Mouse (Mus musculus) layer of hippocampus, adult 9-10 months (tissue): ENCODE measurements at regions not wholly inside any gene's neighbourhood (a gene's known extent, or its start where the extent isn't known, plus 50 kb on each side); places are given as distances from the start of the nearest gene placed in this dataset.

Experiments
- DNase-seq: peaks from one replicate; pipeline ENCODE4 v3.0.0; 2022; ENCODE audit warnings: low spot score

DNA sequence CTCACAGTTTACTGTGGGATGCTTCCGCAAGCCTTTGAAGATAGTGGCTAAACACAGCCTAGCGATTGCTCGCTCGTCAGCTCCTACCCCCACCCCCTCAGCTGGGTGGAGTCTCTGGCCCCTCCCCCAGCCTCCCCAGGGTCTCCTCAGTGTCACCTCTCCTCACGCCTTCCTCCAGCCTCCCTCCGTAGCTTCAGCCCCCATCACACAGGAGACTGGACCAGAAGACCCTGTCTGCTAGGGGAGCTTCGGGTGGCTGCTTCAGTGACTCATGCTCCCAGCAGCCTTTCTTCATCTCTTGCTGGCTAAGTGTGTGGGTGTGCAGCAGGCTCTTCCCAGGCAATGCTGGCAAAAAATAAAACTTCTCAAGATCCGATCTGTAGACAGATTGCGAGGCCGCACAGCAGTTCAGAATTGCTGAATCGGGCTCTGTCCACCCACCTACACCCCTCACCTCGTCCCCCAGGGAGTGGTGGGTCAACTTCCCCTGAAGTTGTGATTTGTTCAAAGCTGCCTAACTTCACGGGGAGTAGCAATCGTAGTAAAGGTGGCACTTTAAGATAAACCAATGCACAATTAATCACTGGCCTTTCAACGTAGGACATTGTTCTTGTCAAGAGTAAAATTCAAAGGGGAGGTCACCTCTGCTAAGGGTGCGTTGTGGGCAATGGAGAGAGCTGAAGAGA, 61.2 kb upstream of the Ankrd28 start:
- DNase-seq, result peak; percentile 18

DNA sequence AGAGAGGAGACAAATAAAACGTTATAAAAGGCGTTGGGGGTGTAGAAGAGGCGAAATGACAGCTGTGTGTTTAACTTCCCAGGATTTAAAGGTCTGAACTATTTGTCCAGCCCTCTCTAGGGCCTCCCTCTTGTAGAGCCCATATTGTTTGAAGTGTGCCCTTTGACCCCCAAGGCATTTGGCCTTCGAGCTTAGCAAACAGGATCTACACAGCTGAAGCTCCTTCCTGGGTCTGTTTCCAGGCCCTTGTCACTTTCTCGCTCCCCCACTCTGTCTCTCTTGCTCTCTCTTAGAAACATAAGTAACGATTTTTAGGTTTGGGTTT, 61.7 kb upstream of the Ankrd28 start:
- DNase-seq, result no peak

DNA sequence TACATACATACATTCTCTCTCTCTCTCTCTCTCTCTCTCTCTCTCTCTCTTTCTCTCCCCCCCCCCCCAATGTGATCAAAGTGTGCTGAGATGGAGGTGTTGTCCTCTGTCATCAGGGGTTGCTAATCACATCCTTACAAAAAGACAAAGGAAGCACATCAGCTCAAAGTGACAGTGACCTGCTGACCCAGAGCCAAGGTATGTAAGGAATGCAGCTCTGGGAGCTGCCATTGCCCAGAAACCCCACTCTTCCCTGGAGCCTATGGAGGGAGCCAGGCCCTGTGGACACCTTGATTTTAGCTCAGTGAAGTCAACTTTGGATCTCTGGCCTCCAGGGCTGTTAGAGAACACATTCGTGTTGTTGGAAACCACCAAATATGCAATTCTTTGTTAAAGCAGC, 66.0 kb upstream of the Ankrd28 start:
- no peak for DNase-seq

DNA sequence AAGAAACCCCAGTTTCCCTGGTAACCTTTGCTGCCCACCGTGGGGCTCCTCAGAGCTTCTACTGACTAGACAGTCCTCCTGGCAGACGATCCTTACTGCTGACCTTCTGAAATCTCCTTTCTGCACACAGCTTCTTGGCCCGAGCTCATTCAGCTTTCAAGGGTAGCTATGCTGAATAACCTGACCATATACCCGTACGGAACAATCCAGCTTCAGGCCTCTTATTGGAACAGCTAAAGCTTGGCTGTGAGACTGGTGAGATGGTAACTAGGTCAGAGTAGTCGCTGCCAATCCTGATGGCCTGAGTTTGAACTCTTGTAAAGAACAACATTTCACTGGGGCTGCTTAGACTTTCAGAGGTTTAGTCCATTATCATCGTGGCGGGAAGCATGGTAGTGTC, 69.1 kb upstream of the Ankrd28 start:
- DNase-seq, result no peak

DNA sequence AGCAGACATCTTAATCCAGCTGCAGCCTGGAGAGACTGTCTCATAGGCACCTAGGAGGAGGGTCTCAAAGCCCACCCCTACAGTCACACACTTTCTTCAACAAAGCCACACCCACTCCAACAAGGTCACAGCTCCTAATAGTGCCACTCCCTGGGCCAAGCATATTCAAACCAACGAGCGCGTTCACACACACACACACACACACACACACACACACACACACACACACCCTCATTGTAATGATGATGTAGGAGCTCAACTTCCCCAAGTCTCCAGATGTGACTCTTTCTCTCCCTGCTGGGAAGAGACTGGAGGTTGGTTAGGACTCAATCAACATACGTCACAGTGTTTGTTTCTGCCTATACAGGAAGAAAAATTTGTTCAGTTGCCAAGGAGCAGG, 69.5 kb upstream of the Ankrd28 start:
- DNase-seq, result no peak

DNA sequence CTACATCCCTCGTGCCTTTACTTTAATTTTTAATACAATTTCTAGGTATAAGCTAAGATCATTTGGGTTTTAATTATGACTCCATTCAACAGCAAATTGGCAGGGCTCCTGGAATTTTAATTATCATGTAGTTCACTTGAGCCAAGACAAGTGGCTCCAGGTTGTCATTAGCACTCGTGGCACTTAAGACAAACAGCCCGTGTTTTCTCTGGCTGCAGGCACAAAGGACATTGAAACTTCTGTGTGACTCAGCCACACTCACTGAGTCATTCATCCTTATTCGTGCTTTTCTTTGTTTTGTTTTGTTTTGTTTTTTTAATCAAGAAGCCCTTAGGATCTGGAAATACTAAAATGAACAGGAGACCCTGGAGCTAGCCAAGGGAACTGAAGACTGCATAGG, 71.5 kb upstream of the Ankrd28 start:
- DNase-seq, result no peak

DNA sequence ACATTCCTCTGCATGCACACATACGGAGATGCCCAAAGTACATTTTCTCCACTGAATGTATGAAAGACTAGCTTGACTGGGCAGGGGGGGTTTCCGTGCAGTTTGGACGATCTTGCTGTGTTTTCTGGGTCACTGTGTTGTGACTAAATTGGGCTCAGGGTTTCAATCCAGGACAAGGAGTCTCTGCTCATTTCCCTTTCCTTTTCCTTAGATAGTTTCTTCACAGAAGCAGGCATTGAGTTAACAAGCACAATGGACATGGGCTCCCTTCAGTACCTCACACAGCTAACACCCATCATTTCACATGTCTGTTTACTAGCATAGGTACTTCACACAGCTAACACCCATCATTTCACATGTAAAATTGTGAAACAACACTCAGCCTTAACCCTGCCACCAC, 73.2 kb upstream of the Ankrd28 start:
- DNase-seq, result no peak

DNA sequence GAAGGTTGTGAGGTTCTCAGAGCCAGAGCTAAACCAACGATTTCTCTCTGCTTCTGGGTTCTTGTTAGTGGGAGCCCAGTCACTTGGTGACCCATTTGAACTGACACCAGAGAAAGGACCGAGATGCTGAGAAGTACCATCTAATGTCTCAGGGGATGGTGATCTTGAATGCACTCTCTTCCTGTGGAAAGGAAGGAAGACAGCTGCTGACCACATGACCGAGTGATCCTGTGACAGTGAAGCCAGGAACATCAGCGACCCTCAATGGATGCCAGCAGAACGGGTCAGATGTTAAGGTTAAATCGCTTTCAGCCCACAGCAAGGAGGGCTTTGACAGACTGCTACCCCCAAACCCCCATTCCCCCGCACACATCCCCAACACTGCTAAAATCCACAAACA, 78.1 kb upstream of the Ankrd28 start:
- no peak for DNase-seq

DNA sequence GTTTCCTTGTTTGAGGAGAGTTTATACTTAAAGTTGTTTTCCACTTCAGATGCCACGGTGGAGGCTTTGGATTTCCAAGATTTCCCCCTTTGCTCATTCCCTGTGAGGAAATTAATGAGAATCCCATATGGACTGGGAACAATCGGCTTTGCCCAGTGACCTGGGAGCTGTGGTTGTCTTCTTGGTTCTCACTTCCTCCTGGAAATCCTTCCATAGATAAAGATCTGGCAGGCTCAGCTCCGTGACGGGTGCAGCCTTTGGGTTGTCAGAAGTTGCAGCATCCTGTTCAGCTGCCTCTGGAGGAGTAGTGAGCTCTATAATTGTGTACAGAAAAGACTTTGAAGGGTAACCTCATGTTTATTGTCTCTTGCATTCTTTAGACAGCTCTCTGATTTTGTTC, 78.8 kb upstream of the Ankrd28 start:
- DNase-seq, result no peak

DNA sequence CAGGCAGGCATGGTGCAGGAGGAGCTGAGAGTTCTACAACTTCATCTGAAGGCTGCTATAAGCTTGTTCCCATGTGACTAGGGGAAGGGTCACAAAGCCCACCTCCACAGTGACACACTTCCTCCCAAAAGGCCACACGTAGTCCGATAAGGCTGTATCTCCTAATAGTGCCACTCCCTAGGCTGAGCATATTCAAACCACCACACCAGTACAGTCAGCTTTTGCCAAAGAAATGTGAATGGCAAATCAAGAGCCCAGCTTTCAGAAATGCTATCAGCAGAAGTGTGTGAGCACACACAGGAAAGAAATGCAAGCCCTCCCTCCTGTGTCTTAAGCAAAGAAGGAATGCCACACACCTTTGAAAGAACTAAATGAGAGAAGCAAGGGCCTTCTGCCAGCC, 80.4 kb upstream of the Ankrd28 start:
- no peak for DNase-seq

DNA sequence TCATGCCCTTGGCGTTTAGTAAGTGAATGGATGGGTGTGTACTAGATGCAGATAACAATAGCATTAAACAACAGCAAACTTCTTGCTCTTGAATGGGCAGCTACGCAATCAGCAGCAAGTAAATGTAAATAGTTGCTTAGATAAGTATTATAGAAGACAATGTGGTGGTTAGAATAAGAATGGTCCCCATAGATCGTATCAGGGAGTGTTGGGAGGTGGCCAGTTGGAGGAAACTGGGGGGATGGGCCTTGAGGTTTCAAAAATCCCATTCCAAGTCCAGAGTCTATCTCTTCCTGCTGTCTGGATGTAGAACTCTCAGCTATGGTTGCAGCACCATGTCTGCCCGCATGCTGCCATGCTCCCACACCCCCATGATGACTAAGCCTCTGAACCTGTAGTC, 88.0 kb upstream of the Ankrd28 start:
- DNase-seq, result no peak

DNA sequence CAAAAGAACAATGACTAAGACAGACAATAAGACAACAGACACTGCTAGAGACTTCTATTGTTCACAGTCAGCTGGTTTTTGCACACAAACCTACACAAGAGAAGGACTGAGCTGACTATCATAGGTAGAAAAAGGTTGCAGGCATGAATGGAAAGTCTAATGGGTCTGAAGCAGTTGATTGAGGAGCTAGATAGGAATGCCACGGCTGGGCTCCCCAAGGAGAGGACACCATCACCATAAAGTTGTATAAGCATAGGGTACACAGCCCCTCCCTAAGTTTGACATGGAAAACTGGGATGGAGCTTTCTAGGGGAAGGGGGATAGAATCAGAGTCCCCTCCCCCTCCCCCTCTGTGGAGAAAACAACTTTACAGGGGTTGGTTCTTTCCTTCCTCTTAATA, 88.5 kb upstream of the Ankrd28 start:
- no peak for DNase-seq

DNA sequence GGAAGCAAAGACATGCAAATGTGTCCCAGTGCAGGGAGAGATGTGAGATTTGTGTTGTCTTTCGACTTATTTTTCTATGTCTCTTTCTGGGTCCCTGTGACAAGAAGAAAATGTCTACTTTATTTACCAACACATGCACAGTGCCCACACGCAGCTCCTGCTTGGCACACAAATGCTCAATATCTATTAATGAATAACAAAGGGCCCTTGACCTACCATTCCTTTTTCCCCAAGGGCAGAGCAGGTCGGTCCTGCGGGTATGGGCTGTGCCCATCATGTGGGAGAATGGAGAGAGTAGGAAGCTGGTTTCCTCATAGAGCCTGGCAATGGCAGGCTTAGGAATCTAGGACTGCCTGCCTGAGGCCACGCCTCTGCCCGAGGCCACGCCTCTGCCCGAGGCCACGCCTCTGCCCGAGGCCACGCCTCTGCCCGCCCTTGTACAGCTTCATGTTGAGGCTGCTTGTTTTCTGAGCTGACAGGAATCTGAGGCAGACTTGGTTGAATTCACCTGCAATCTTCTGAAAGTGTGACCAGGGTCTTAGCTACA, 98.8 kb upstream of the Ankrd28 start:
- DNase-seq, result no peak

DNA sequence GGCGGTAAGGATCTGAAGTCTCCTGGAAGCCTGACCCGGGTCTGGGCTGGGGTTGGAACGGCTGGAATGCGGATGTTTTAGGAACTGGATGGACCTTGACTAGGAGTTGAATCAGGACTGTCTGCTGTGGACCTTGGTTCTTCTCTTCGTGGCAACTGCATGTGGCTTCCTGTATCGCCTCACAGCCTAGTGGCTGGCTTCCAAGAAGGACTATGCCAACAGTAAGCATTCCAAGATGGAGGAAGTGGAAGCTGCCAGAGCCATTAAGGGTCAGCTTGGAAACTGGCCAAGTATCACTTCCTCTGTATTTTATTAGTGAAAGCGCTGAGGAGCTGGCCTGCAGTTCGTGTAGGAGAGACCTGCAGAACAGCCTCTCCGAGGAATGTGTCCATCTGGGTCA, 98.4 kb upstream of the Galnt15 start:
- DNase-seq, result no peak

DNA sequence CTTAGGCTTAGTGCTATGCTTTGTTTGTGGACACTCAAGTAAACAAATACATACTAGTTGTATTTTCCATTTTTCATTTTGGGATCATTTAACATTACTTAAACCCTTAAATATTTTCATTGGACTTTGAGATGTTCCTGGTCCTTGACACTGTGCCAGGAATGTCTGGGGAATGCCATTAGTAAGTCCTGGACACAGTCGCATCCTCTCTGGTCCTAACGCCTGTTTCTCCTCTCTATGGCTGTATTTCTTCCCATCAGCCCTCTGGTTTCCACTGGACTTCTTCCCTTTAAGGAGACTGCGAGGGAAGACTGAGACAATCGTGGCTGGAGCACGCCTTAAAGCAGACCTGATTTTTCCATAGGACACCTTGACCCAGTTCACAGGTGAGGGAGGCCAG, 96.8 kb upstream of the Galnt15 start:
- no peak for DNase-seq

DNA sequence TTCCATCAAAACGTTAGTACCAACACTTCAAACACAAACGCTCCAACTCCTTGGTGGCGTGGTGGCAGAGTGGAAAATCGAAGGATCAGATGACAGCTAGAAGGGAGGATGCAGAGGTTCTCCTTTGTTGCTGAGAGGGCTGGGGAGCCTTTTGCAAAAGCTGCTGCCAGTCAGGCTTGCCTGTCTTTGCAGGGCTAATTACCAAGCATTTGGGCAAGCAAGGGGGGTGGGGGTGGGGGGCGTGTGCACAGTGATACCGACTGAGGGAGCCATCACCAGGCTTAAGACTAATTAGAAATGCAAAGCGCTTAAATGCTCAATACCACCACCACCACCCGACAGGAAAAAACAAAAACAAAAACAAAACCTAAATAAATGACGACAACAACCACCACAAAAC, 95.3 kb upstream of the Galnt15 start:
- DNase-seq, result no peak

DNA sequence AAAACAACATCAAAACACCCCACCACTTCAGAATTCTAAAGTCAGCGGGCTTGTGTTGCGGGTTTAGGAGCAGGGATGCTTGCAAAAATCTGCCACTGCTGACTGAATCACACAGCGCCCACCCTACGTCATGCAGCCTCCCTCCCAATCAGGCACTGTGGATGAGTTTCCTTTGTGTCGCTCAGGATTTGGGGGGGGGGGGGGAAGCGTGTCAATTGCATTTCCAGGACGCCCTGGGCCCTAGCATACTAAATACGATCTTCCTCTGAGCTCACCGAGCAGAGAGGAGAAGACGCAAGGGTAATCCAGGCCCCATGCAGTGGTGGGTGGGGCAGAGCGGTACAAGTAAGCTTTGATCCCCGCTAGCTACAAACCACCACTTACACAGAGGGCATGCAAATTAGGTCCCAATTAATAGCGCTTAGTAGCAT, 94.9 kb upstream of the Galnt15 start:
- no peak for DNase-seq

DNA sequence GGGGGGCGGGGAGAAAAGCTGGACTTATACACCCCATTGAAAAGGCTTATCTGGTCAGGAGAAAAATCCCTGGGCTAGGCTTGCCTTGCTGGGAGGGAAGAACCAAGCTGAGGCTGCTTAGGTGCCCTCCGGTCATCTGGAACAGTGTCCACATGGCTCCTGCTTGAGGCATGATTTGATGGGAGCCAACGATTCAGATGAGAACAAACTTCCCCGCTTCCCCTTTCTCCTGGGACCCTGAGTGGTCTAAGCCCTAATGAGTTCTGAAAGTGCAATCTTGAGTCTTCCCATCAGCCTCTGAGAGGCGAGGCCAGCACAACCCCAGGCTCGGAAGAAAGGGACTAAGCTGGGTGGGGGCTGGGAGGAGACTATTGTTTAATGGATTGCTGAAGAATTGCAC, 94.5 kb upstream of the Galnt15 start:
- no peak for DNase-seq

DNA sequence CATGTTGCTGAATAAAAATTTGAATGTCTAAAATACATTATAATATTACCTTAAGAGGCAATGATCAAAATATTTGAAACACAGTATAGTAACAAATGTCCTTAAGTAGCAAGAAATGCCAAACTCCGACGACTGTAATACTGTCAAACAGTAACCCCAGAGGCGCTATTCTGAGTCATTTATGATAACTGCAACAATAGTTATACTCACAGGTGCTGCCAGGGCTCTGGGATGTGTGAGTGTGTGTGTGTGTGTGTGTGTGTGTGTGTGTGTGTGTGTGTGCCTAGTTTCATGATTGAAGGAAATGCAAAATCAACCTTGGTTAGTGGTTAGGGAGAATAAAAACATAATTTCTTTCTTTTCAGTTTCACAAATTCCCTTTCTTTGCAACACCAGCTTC, 94.0 kb upstream of the Galnt15 start:
- no peak for DNase-seq

DNA sequence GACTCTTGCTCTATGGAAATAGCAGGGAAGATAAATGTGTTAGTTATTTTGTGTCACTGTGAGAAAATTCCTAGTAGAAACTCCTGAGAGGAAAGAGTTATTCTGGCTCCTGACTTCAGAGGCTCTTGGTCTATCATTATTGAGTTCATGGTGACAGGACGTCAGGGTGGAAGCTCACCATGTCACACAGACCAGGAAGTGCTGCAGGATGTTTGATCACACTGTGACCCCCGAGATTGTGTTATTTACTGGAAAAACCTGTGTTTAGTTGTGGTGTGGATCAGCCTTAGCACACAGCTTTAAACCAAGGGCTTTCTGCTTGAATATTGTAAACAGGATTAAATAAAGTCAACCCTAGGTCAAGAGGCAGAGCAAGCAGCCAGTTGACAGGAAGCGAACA, 93.4 kb upstream of the Galnt15 start:
- no peak for DNase-seq

DNA sequence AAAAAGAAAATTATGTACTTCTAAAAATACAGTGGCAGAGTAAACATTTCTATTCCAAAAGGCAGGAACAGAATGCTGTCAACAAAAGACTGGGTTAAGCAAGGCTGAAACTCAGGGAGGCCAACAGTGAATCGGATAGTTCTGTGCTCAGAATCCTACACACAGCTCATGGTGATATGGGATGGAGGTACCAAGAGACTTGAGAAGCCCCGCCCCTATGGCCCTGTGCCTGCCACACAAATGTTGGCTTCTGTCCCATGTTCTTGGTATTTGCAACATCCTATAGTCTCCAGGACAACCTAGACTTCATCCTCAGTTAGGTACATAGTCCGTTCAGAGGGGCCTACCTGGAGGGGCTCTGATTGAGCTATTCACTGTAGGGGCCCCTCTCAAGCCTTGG, 92.2 kb upstream of the Galnt15 start:
- no peak for DNase-seq

DNA sequence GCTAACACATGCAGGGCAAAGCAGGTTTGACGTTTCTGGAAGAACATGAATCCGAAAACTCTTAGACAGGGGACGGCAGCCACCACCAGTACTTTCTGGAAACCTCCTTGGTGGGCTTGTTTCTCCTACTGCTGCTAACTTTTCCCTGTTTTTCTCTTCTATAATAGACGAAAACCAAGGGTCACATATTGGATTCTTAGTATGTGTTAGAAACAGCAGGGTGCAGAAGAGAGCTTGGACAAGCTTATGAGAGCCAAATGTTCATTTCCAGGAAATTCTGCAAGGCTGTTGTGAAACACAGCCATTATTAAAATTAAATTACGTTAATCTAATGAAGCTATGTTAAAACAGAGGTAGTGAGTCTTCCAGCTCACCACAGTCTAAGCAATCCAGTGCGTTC, 87.9 kb upstream of the Galnt15 start:
- no peak for DNase-seq

DNA sequence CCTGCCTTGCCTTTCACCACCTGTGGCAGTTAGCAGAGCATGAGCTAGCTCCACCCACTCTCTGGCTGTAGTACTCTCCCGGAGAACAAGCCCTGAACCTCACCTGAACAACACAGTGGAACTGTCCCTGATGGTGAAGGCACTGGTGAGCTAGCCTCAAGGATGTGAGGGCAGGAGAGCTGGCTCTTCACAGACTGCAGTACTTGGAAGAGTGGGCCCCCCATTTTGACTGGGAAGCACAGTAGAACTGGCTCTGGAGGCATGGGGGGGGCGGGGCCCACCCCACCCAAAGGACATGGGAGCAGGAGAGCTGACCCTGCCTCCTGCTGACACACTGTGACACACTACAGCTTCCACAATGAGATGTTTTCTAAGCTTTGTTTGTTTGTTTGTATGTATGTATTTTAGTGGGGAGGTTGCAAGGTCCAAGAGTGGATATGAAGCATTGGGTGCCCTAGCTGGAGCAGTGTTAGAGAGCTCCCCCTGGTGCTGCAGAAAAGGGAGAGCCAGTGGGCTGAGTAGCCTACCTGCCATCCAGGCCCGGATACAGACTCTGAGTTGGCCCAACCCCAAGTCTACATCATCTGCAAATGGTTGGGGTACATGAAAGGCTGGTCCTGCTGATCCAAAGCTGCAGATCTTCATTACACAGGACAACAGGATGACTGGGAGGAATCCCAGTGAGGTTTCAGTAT, 86.4 kb upstream of the Galnt15 start:
- DNase-seq, result no peak

DNA sequence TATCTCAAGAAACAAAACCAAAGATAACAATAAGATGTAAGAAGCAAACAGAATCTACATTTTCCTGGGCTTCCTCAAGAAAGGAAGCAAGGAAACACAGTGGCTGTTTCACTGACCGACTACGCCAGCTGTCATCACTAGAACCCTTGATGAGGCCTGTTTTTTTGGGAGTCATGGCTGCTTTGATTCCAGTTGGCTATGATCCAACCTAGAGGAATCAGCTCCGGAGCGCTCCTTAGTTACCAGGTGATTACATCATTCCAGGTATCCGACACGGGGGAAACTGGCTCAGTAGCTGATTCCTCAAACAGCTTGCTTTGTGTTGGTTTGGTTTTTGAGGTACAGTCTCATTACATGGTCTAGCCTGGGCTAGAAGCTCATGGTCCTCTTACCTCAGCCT, 84.1 kb upstream of the Galnt15 start:
- no peak for DNase-seq
